Mouse (Mus musculus) MEL (cell line): ENCODE data around the gene Rundc3a. TPM values are rescaled to one million over a fixed set of nuclear protein-coding genes. Genes with fewer than 3 reads are reported as not detected.
A peak's percentile ranks its signal among the peaks of the same experiment; 100 is the strongest.

Experiments
- DNase-seq: peaks from one replicate; pipeline ENCODE4 v3.0.0; 2011; ENCODE audit warnings: low read depth, low spot score
- H3K27ac ChIP-seq: 2 replicates; pipeline ENCODE4 v1.5.1; 2012; ENCODE audit warnings: low read depth, mild to moderate bottlenecking, control low read depth, low read length, moderate library complexity; ENCODE audit not compliant: control insufficient read depth
- H3K27me3 ChIP-seq, 2 experiments: fragments of 150-350 bp in 1 of 2; sonication (generic) in 1 of 2; 2 replicates each; pipeline ENCODE4 v1.6.1; 2012; ENCODE audit warnings: low read length in 2 of 2, mild to moderate bottlenecking in 2 of 2, improper control_type of control experiment in 1 of 2, moderate library complexity in 1 of 2; ENCODE audit not compliant: insufficient read depth in 2 of 2, control insufficient read depth in 1 of 2
- H3K36me3 ChIP-seq, 2 experiments: 2 replicates each; pipeline ENCODE4 v1.6.1; 2012 to 2014; ENCODE audit warnings: low read length in 2 of 2, improper control_type of control experiment in 1 of 2, inconsistent platforms in 1 of 2, mild to moderate bottlenecking in 1 of 2; ENCODE audit not compliant: insufficient read depth in 2 of 2, control insufficient read depth in 1 of 2
- H3K4me1 ChIP-seq, 2 experiments: fragments of 150-350 bp in 1 of 2; sonication (generic) in 1 of 2; 2 replicates each; pipeline ENCODE4 v1.6.1; 2012; ENCODE audit warnings: low read length in 2 of 2, improper control_type of control experiment in 1 of 2, mild to moderate bottlenecking in 1 of 2; ENCODE audit not compliant: insufficient read depth in 2 of 2, control insufficient read depth in 1 of 2
- H3K4me3 ChIP-seq, 2 experiments: fragments of 150-350 bp in 1 of 2; sonication (generic) in 1 of 2; 2 replicates each; pipeline ENCODE4 v1.5.1; 2012; ENCODE audit warnings: low read depth in 2 of 2, low read length in 2 of 2, mild to moderate bottlenecking in 2 of 2, moderate library complexity in 2 of 2, control low read depth in 1 of 2, improper control_type of control experiment in 1 of 2; ENCODE audit not compliant: control insufficient read depth in 1 of 2, insufficient read depth in 1 of 2
- H3K79me2 ChIP-seq: 2 replicates; pipeline ENCODE4 v1.6.1; 2012; ENCODE audit warnings: mild to moderate bottlenecking, low read length, moderate library complexity; ENCODE audit not compliant: control insufficient read depth, poor library complexity, insufficient read depth
- H3K9ac ChIP-seq: 2 replicates; pipeline ENCODE4 v1.6.1; 2012; ENCODE audit warnings: low read depth, mild to moderate bottlenecking, control low read depth, low read length, moderate library complexity; ENCODE audit not compliant: control insufficient read depth, poor library complexity, severe bottlenecking
- H3K9me3 ChIP-seq: fragments of 150-350 bp; sonication (generic); replicated peaks from 2 replicates; pipeline ENCODE4 v1.6.1; 2012; ENCODE audit warnings: mild to moderate bottlenecking, low read length, improper control_type of control experiment, moderate library complexity; ENCODE audit not compliant: insufficient read depth
- BHLHE40 ChIP-seq: IDR thresholded peaks from 2 replicates; pipeline ENCODE4 v1.6.1; 2012; ENCODE audit warnings: low read depth, mild to moderate bottlenecking, inconsistent platforms, low read length, improper control_type of control experiment, borderline replicate concordance
- CHD1 ChIP-seq: IDR thresholded peaks from 2 replicates; pipeline ENCODE4 v1.6.1; 2012; ENCODE audit warnings: low read depth, mild to moderate bottlenecking, inconsistent platforms, low read length, improper control_type of control experiment
- CTCF ChIP-seq, 3 experiments: IDR thresholded peaks in 2 of 3; conservative IDR thresholded peaks in 1 of 3; 2 replicates each; pipeline ENCODE4 v1.5.1; 2011 to 2012; ENCODE audit warnings: low read length in 3 of 3, low read depth in 2 of 3, mild to moderate bottlenecking in 2 of 3, improper control_type of control experiment in 1 of 3, inconsistent platforms in 1 of 3, mixed read lengths in 1 of 3, moderate library complexity in 1 of 3; ENCODE audit not compliant: control insufficient read depth in 1 of 3, insufficient read depth in 1 of 3, poor library complexity in 1 of 3, severe bottlenecking in 1 of 3
- E2F4 ChIP-seq: IDR thresholded peaks from 2 replicates; pipeline ENCODE4 v1.6.1; 2011; ENCODE audit warnings: low read depth, low read length, improper control_type of control experiment, borderline replicate concordance
- ELF1 ChIP-seq: IDR thresholded peaks from 2 replicates; pipeline ENCODE4 v1.6.1; 2014; ENCODE audit warnings: low read depth, mild to moderate bottlenecking, inconsistent platforms, low read length, improper control_type of control experiment, moderate library complexity
- EP300 ChIP-seq, 2 experiments: IDR thresholded peaks; 2 replicates each; pipeline ENCODE4 v1.6.1; 2011; ENCODE audit warnings: improper control_type of control experiment in 2 of 2, low read length in 2 of 2, low read depth in 1 of 2, mild to moderate bottlenecking in 1 of 2
- JUND ChIP-seq: IDR thresholded peaks from 2 replicates; pipeline ENCODE4 v1.6.1; 2011; ENCODE audit warnings: low read depth, mild to moderate bottlenecking, improper control_type of control experiment, low read length
- KAT2A ChIP-seq: conservative IDR thresholded peaks from 2 replicates; pipeline ENCODE4 v1.6.1; 2012; ENCODE audit warnings: low read depth, low read length, improper control_type of control experiment, inconsistent platforms
- MAFK ChIP-seq: IDR thresholded peaks from 2 replicates; pipeline ENCODE4 v1.6.1; 2011; ENCODE audit warnings: low read depth, mild to moderate bottlenecking, low read length, improper control_type of control experiment, borderline replicate concordance
- MAX ChIP-seq: IDR thresholded peaks from 2 replicates; pipeline ENCODE4 v1.6.1; 2011; ENCODE audit warnings: low read length, improper control_type of control experiment
- MEF2A ChIP-seq: IDR thresholded peaks from 2 replicates; pipeline ENCODE4 v1.6.1; 2014; ENCODE audit warnings: low read depth, mild to moderate bottlenecking, inconsistent platforms, low read length, improper control_type of control experiment; ENCODE audit not compliant: poor library complexity, insufficient replicate concordance, severe bottlenecking; ENCODE audit errors: extremely low read depth
- MXI1 ChIP-seq: IDR thresholded peaks from 2 replicates; pipeline ENCODE4 v1.6.1; 2011; ENCODE audit warnings: mild to moderate bottlenecking, low read depth, low read length, improper control_type of control experiment
- MYB ChIP-seq: IDR thresholded peaks from 2 replicates; pipeline ENCODE4 v1.6.1; 2011; ENCODE audit warnings: mild to moderate bottlenecking, low read depth, low read length, improper control_type of control experiment
- NELFE ChIP-seq: IDR thresholded peaks from 2 replicates; pipeline ENCODE4 v1.6.1; 2011; ENCODE audit warnings: low read depth, low read length, improper control_type of control experiment
- NRF1 ChIP-seq: IDR thresholded peaks from 2 replicates; pipeline ENCODE4 v1.6.1; 2014; ENCODE audit warnings: low read depth, mild to moderate bottlenecking, inconsistent platforms, low read length, improper control_type of control experiment, moderate library complexity; ENCODE audit not compliant: poor library complexity, insufficient read depth, severe bottlenecking
- POLR2AphosphoS2 ChIP-seq: IDR thresholded peaks from 2 replicates; pipeline ENCODE4 v1.6.1; 2011; ENCODE audit warnings: low read length, improper control_type of control experiment
- RCOR1 ChIP-seq: IDR thresholded peaks from 2 replicates; pipeline ENCODE4 v1.6.1; 2012; ENCODE audit warnings: low read depth, mild to moderate bottlenecking, inconsistent platforms, low read length, improper control_type of control experiment
- SMC3 ChIP-seq: IDR thresholded peaks from 2 replicates; pipeline ENCODE4 v1.6.1; 2011; ENCODE audit warnings: low read depth, low read length, improper control_type of control experiment
- UBTF ChIP-seq: IDR thresholded peaks from 2 replicates; pipeline ENCODE4 v1.6.1; 2012; ENCODE audit warnings: low read depth, mild to moderate bottlenecking, inconsistent platforms, low read length, improper control_type of control experiment, moderate library complexity, borderline replicate concordance; ENCODE audit not compliant: insufficient read depth
- USF2 ChIP-seq, 2 experiments: IDR thresholded peaks; 2 replicates each; pipeline ENCODE4 v1.6.1; 2011 to 2012; ENCODE audit warnings: improper control_type of control experiment in 2 of 2, low read length in 2 of 2, borderline replicate concordance in 1 of 2, inconsistent platforms in 1 of 2, low read depth in 1 of 2, mild to moderate bottlenecking in 1 of 2; ENCODE audit not compliant: insufficient read depth in 1 of 2
- ZNF384 ChIP-seq: IDR thresholded peaks from 2 replicates; pipeline ENCODE4 v1.6.1; 2012; ENCODE audit warnings: low read depth, mild to moderate bottlenecking, inconsistent platforms, low read length, improper control_type of control experiment
- polyA plus RNA-seq, 2 experiments: library from polyadenylated mRNA; stranded (reverse) in 1 of 2; unstranded in 1 of 2; fragments of >175 nt in 1 of 2; fragments of >200 nt in 1 of 2; gene quantifications; 2 replicates each; pipeline versions ENCODE4 v1.2.1 to v1.2.4; 2012; ENCODE audit warnings: low replicate concordance in 2 of 2, low read depth in 1 of 2; ENCODE audit not compliant: insufficient read length in 2 of 2, insufficient read depth in 1 of 2, missing spikeins in 1 of 2
- total RNA-seq: library from RNA; depleted of rRNA; stranded (reverse); fragments of 300-350 nt; gene quantifications from 2 replicates; pipeline ENCODE4 v1.2.3, GENCODE M21; 2012

Gene Rundc3a
- total and polyA plus RNA-seq, 3 experiments: 0.39 to 2.1 TPM; not detected in 1

DNA sequence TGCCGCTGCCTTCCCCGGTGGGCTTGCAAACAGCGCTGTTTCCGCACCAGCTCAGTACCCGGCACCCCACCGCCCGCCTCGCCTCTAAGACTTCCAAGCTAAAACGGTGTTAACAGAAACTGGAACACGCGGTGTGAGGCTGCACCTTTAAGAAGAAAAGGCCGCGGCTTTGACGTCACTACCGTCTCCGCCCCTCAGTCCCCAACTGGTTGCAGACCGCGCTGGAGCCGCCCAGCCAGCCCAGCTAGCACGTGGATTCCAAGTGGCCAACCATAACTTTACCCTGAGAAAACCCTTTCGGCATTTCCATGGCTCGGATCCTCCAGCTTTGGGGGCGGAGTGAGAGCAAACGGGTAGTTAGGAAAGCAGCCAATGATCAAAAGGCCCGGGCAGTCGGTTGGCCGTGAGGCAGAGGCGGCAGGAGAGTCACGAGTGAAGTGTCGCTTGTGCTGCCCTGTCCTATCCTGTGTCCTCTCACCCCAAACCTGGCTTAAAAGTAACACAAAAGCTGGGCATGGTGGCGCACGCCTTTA is 15.2 kb downstream of the Rundc3a start (continued):
- 0 out of 2 replicates have a peak, but pooled peaks have one; percentile 68 for TF ChIP-seq UBTF
- peak; percentile 62 for TF ChIP-seq MYB
- TF ChIP-seq MAFK: no peak
- TF ChIP-seq RCOR1: no peak
- peak; percentile 99 for TF ChIP-seq MXI1
- TF ChIP-seq SMC3: no peak
- TF ChIP-seq JUND: no peak
- TF ChIP-seq NELFE: peak; percentile 98
- TF ChIP-seq ELF1: peak; percentile 76
- peak; percentile 64; the same call in 1 of the 2 replicates for TF ChIP-seq KAT2A
- 0 out of 2 replicates have a peak, but pooled peaks have one; percentile 42 for TF ChIP-seq NRF1
- peak; percentile 89 for TF ChIP-seq POLR2AphosphoS2
- TF ChIP-seq MEF2A: peak; percentile 72; the same call in 1 of the 2 replicates

DNA sequence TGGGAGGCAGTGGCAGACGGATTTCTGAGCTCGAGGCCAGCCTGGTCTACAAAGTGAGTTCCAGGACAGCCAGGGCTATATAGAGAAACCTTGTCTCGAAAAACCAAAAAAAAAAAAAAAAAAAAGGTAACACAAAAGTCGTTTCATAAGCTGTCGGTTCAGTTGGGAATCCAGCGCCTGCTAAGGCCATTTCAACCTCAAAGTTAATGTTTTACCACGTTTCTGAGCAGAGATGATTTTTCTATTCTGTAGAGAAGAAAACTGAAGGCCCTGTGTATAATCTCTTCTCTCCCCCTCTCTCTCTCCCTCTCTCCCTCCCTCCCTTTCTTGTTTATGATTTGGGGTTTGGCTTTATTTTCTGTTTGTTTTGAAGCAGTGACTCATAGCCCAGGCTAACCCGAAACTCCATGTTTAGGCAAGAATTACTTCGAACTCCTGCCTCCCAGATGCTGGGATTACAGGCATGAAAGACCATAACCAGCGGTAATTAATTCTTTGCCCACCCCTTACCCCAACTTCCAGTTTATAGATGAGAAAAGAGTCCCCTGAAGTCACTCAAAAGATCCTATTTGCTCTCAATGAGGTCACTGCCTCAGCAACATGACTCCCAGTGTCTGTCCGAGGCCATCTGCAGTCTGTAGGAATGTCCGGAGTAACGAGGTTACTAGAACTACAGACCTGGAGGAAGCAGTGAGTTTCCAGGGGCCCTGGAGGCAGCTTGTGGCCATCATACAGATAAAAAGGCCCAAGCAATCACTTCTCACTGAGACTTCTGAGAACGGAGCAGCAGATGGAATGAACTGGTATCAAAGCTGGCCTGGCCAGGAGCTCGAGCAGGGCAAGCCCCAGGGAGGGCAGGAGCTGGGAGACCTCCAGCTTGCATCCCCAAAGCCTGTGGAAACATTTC is 15.9 kb downstream of the Rundc3a start:
- peaks cover 19% of the 10 kb centered on the region for H3K79me2 ChIP-seq
- H3K27me3 ChIP-seq: no peaks in the 10 kb centered on the region
- no peaks in the 10 kb centered on the region for H3K9me3 ChIP-seq
- H3K4me1 ChIP-seq: peaks cover 11 to 22% of the 10 kb centered on the region in 2 experiments
- peak overlapping the region; percentile 75 for H3K9ac ChIP-seq
- H3K36me3 ChIP-seq: peaks cover 0 to 14% of the 10 kb centered on the region in 2 experiments; a peak in 2 of 4 replicates
- H3K27ac ChIP-seq: peak overlapping the region; percentile 91
- DNase-seq: peak; percentile 63
- peak overlapping the region; percentile 54 for H3K4me3 ChIP-seq
- TF ChIP-seq EP300 (IDR thresholded peaks at IDR 0.05; ENCODE audit: low read depth in 1 of 2, low read length in 2 of 2) (peak in 1 of 2 experiments; percentile 48; a peak in 1 of 4 replicates), BHLHE40 (0 out of 2 replicates have a peak, but pooled peaks have one; percentile 13), ZNF384 (peak; percentile 71; the same call in 1 of the 2 replicates), UBTF (0 out of 2 replicates have a peak, but pooled peaks have one; percentile 11), CHD1 (peak; percentile 96), USF2 (IDR thresholded peaks at IDR 0.05; ENCODE audit: borderline replicate concordance in 1 of 2, insufficient read depth in 1 of 2, low read depth in 1 of 2, low read length in 2 of 2) (no peak), E2F4 (peak; percentile 31; the same call in 1 of the 2 replicates), MAX (no peak), JUND (no peak), MAFK (0 out of 2 replicates have a peak, but pooled peaks have one; percentile 12), CTCF (IDR thresholded peaks at IDR 0.05 in 2 of 3, conservative IDR thresholded peaks at IDR 0.05 in 1 of 3; ENCODE audit: control insufficient read depth in 1 of 3, insufficient read depth in 1 of 3, low read depth in 2 of 3, low read length in 3 of 3, poor library complexity in 1 of 3, severe bottlenecking in 1 of 3) (no peak)
